Mouse (Mus musculus): ENCODE results near the gene Trdn.

The Trdn gene

DNA sequence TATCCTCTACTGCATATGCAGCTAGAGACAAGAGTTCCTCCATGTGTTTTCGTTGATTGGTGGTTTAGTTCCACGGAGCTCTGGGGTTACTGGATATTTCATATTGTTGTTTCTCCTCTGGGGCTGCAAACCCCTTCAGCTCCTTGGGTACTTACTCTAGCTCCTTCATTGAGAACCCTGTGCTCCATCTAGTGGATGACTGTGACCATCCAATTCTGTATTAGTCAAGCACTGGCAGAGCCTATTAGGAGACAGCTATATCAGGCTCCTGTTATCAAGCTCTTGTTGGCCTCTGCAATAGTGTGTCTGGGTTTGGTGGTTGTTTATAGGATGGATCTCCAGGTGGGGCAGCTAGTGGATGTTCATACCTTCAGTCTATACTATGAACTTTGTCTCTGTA lies 290.2 kb downstream of the Trdn start:
- in situ Hi-C loops (cut with MboI, MseI): no loop called here

DNA sequence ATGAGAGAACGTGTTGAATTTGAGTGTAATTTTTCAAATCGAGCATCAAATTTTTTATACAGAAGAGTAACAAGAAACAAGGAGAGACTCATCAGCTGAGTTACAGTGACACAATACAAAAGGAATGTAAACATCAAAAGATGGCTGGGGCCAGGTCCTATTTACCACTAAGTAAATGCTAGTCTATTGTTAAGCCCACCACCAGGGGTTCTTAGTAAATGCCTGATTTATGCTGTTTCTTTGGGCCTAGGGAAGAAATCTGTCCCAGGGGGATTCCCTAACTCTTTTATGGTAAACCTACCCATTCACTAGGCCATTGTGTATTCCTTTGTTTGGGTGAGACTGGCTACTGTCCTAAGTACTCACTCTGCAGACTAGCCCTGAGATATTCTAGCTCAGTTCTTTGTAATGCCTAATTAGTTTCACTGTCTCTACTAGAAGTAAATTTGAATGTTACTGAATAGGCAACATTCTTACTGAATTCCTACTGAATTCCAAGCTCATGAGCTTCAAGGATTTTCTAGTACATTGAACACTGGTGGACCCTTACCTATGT lies 295.2 kb downstream of the Trdn start:
- in situ Hi-C loops (cut with MboI, MseI): no loop called here
